Mouse (Mus musculus): ENCODE measurements around the gene Mrgpra2b. TPM values are rescaled to one million over a fixed set of nuclear protein-coding genes. Genes with fewer than 3 reads are reported as not detected.
"Not testable (repeated sequence)": the region's sequence is repeated elsewhere in the genome, so short reads cannot be mapped to it uniquely, and the experiment has no call there.

The Mrgpra2b gene
- total RNA-seq (2021), result not detected
- long read RNA-seq, experiment 1, result 0 reads
- long read RNA-seq, experiment 2, result 0 reads

DNA sequence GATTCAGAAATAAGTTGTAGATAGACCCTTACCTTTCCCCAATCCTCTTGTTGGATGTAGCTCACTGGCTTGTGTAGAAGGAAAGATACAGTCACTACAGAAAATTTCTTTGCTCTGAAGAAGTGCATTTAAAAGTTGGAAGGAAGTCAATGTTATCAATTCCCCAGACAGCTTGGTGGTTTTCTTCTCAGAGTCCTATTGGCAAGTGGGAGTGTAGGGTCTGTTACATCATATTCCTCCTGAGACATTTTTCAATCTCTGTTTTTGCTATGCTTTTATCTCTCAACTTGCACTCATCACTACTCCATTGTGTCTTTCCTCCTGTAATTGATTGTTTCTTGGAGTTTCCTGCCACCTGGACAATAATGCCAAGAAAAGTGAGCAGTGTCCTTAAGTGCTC lies at the start of gene Mrgpra2b:
Gene Mrgpra2b, minus strand, starts transcription at position 101 of the 400 bp plus-strand sequence.
- no peak for DNase-seq

DNA sequence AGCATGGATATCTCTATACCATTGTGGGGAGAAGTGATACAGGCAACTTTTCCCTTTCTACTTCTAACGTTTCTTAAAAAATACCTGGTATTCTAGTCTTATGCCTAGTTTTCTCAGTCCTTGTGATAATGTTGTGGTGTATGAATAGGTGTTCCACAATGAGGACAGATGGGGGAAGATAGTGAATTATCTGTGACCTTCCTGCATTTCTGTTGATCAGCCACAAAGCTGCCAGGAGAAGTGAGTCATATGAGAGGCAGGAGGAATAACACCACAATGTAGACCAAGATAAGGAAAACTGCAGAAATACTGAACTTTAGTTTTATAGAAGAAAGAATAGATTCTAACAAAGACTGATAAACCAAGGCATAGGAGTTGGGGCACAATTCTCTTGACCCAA lies 12.3 kb downstream of the Mrgpra2b start:
- no peak for DNase-seq

- DNase-seq, result no peak
Measured at GRCm38 (mm10) chr7:47515050-47515449, 13.6 kb downstream of the Mrgpra2b start.

GRCm38 (mm10) chr7:47502953-47503352 lies 25.7 kb downstream of the Mrgpra2b start:
- no peak for DNase-seq

GRCm38 (mm10) chr7:47491266-47491665 lies 37.4 kb downstream of the Mrgpra2b start:
- DNase-seq, result not testable (repeated sequence)

- DNase-seq, result not testable (repeated sequence)
Measured at GRCm38 (mm10) chr7:47489438-47489837, 39.2 kb downstream of the Mrgpra2b start.

GRCm38 (mm10) chr7:47483181-47483580 lies 45.5 kb downstream of the Mrgpra2b start:
- DNase-seq, result not testable (repeated sequence)

GRCm38 (mm10) chr7:47473904-47474303 lies 54.8 kb downstream of the Mrgpra2b start:
- DNase-seq, result not testable (repeated sequence)

GRCm38 (mm10) chr7:47465278-47465981 lies 63.2 kb downstream of the Mrgpra2b start:
- not testable (repeated sequence) for DNase-seq

DNA sequence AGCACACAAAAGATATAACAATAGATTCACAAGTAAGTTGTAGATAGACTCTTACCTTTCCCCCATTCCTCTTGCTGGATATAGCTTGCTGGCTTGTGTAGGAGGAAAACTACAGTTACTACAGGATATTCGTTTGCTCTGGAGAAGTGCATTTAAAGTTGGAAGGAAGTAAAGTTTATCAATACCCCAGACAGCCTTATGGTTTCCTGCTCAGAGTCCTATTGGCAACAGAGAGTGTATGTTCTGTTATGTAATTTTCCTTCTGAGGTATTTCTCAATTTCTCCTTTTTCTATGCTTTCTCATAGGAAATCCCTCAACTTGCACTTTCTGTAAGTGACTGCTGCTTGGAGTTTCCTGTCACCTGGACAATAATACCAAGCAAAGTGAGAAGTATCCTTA lies 76.6 kb downstream of the Mrgpra2b start, which contains the start of gene Mrgpra2a:
Gene Mrgpra2a, minus strand, starts transcription at position 125 of the 400 bp plus-strand sequence.
- not testable (repeated sequence) for DNase-seq

GRCm38 (mm10) chr7:47445729-47446128 lies 82.9 kb downstream of the Mrgpra2b start:
- not testable (repeated sequence) for DNase-seq

DNA sequence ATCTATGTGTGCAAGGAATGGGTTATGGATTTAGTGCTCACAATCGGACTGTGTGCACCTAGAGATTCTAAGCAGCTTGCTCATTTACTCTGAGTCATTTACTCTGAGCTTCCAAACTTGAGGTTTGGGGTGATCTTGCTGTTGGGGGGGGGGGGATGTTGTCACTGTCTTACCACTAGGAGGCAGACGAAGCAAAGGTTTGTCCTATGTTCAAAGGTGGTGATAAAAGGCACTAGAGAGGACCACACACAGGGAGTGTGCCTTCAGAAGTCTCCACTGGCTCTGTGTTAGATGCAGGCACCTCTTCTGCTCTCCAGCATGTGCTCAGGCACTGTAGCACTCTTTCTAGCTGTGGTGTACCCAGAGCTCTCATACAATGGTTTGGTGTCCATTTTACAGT lies 92.2 kb downstream of the Mrgpra2b start:
- not testable (repeated sequence) for DNase-seq

DNA sequence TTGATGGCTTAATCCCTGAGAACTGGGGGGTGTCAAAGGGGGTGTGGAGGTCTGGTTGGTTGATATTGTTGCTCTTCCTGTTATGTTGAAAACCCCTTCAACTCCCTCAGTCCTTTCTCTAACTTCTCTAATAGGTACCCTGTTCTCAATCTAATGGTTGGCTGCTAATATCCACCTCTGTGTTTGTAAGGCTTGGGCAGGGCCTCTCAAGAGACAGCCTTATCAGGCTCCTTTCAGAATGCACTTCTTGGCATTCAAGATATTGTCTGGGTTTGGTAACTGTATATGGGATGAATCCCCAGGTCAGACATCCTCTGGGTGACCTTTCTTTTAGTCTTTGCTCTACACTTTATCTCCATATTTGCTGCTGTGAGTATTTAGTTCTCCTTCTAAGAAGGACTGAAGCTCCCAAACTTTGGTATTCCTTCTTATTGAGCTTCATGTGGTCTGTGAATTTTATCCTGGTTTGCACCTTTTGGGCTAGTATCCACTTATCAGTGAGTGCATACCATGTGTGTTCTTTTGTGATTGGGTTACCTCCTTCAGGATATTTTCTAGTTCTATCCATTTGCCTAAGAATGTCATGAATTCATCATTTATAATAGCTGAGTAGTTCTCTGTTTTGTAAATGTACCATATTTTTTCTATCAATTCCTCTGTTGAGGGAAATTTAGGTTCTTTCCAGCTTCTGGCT lies 100.7 kb downstream of the Mrgpra2b start:
- DNase-seq, result not testable (repeated sequence)

Other genes with a start within 250 kb of the Mrgpra2b start
- not detected for gene Mrgpra1, start 174.6 kb downstream of the Mrgpra2b start, total RNA-seq (2021)
- gene Mrgpra2a, start 76.7 kb downstream of the Mrgpra2b start, total RNA-seq (2021), result not detected
- not detected for gene Mrgpra3, start 72.5 kb upstream of the Mrgpra2b start, total RNA-seq (2021)

Data from adrenal gland, postnatal 36 days (tissue).